Mouse (Mus musculus): Measurements from ENCODE around the gene Lamb3. TPM values are rescaled to one million over a fixed set of nuclear protein-coding genes. Genes with fewer than 3 reads are reported as not detected.
A peak's percentile ranks its signal among the peaks of the same experiment; 100 is the strongest.

Gene Lamb3
- total RNA-seq, 2 experiments from 2014 or later: 0.91 to 1.0 TPM

GRCm38 (mm10) chr1:193368055-193368454 lies 160.6 kb downstream of the Lamb3 start:
- intact Hi-C loops (cut with DNase I): no loop called here
- DNase-seq: peak; percentile 84

- no peak for DNase-seq
- intact Hi-C loops (cut with DNase I): no loop called here
Measured at GRCm38 (mm10) chr1:193369091-193369490, 161.6 kb downstream of the Lamb3 start.

GRCm38 (mm10) chr1:193370096-193370495 lies 162.6 kb downstream of the Lamb3 start, which contains the start of gene Camk1g:
Gene Camk1g, minus strand, starts transcription at chr1:193370298.
- no peak for DNase-seq
- intact Hi-C loops (cut with DNase I): no loop called here

GRCm38 (mm10) chr1:193373906-193374413 lies 166.5 kb downstream of the Lamb3 start:
- no peak for DNase-seq
- intact Hi-C loops (cut with DNase I): no loop called here

- DNase-seq: peak; percentile 59
- intact Hi-C loops (cut with DNase I): loop anchor here (5.0 kb wide), 2 partner anchors 44 to 119 kb away; no protein-coding TSS in a partner anchor
Measured at GRCm38 (mm10) chr1:193376478-193377134, 169.1 kb downstream of the Lamb3 start.

- intact Hi-C loops (cut with DNase I): loop anchor here (5.0 to 10.0 kb wide), 4 partner anchors 47 to 1585 kb away; partner anchors contain the start of gene Plxna2
- DNase-seq: peak; percentile 36
Measured at GRCm38 (mm10) chr1:193379634-193380033, 172.1 kb downstream of the Lamb3 start.

- intact Hi-C loops (cut with DNase I): loop anchor here (10.0 kb wide), 2 partner anchors 1234 to 1584 kb away; partner anchors contain the start of gene Plxna2
- no peak for DNase-seq
Measured at GRCm38 (mm10) chr1:193380877-193381276, 173.4 kb downstream of the Lamb3 start.

GRCm38 (mm10) chr1:193381597-193382404 lies 174.3 kb downstream of the Lamb3 start:
- intact Hi-C loops (cut with DNase I): loop anchor here (10.0 kb wide), 2 partner anchors 1233 to 1583 kb away; partner anchors contain the start of gene Plxna2
- DNase-seq: no peak

- intact Hi-C loops (cut with DNase I): loop anchor here (10.0 kb wide), 2 partner anchors 1232 to 1582 kb away; partner anchors contain the start of gene Plxna2
- no peak for DNase-seq
Measured at GRCm38 (mm10) chr1:193382435-193382834, 174.9 kb downstream of the Lamb3 start.

GRCm38 (mm10) chr1:193382841-193383462 lies 175.5 kb downstream of the Lamb3 start:
- intact Hi-C loops (cut with DNase I): loop anchor here (10.0 kb wide), 2 partner anchors 1232 to 1582 kb away; partner anchors contain the start of gene Plxna2
- DNase-seq: peak; percentile 50

GRCm38 (mm10) chr1:193386136-193386535 lies 178.6 kb downstream of the Lamb3 start:
- peak; percentile 93 for DNase-seq
- intact Hi-C loops (cut with DNase I): loop anchor here (10.0 kb wide), 2 partner anchors 1229 to 1579 kb away; partner anchors contain the start of gene Plxna2

GRCm38 (mm10) chr1:193387241-193387640 lies 179.7 kb downstream of the Lamb3 start:
- intact Hi-C loops (cut with DNase I): loop anchor here (10.0 kb wide), 2 partner anchors 1228 to 1578 kb away; partner anchors contain the start of gene Plxna2
- peak; percentile 53 for DNase-seq

- intact Hi-C loops (cut with DNase I): loop anchor here (10.0 kb wide), 2 partner anchors 1225 to 1575 kb away; partner anchors contain the start of gene Plxna2
- peak; percentile 65 for DNase-seq
Measured at GRCm38 (mm10) chr1:193389505-193389904, 182.0 kb downstream of the Lamb3 start.

GRCm38 (mm10) chr1:193390004-193390403 lies 182.5 kb downstream of the Lamb3 start:
- no peak for DNase-seq
- intact Hi-C loops (cut with DNase I): no loop called here

GRCm38 (mm10) chr1:193392266-193392665 lies 184.8 kb downstream of the Lamb3 start:
- no peak for DNase-seq
- intact Hi-C loops (cut with DNase I): no loop called here

Other genes starting within 250 kb of the Lamb3 start
- 10 to 100 TPM; 28.6 to 29.0 TPM for gene Syt14, start 171.9 kb upstream of the Lamb3 start, total RNA-seq (2021)
- gene Diexf, start 77.4 kb upstream of the Lamb3 start, total RNA-seq (2021): 10 to 100 TPM; 26.5 to 28.6 TPM
- 1 to 10 TPM in 1 of 2 experiments, under 1 TPM in 1; 0.79 to 1.1 TPM for gene Irf6, start 54.6 kb upstream of the Lamb3 start, total RNA-seq (2021)
- gene A130010J15Rik, start 39.7 kb upstream of the Lamb3 start, total RNA-seq (2021): 1 to 10 TPM; 6.8 to 7.8 TPM
- gene Traf3ip3, start 6.0 kb upstream of the Lamb3 start, total RNA-seq (2021): 1 to 10 TPM; 1.0 to 2.0 TPM
- gene Hsd11b1, start 56.4 kb downstream of the Lamb3 start, total RNA-seq (2021): 1 to 10 TPM; 3.2 to 3.4 TPM
- 1 to 10 TPM; 3.1 to 3.7 TPM for gene G0s2, start 65.5 kb downstream of the Lamb3 start, total RNA-seq (2021)
- gene Camk1g, start 162.6 kb downstream of the Lamb3 start, total RNA-seq (2021): 10 to 100 TPM; 36.4 to 39.0 TPM

Measured in left cerebral cortex, postnatal 4 days (tissue).